Mouse (Mus musculus) lung, postnatal 14 days (tissue): ENCODE data around the gene Pitx1.

Source experiments
- DNase-seq: peaks from one replicate; pipeline ENCODE4 v3.0.0; 2021

Pitx1 gene

DNA sequence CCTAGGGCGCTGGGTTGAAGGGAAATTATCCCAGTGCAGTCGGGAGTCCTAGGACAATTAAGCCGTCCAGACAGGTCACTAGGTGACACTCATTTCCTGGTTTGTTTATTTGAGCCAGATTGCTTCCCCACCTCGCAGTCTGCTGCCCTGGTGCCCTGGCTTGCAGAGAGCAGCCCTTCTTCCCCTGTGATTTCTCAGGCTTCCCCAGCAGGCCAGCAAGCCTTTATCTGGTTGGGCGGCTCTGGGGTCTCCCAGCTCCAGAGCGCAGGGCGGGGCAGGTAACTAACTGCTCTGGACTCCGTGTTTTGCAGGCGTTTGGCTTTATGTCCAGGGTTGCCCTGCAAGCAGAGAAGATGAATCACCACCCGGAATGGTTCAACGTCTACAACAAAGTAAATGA is 60.9 kb downstream of the Pitx1 start:
- no peak for DNase-seq
